Mouse (Mus musculus) lung, postnatal 0 days (tissue): ENCODE data around the gene Ccl11.

Experiments used
- CTCF ChIP-seq: IDR thresholded peaks from 2 replicates; pipeline ENCODE4 v1.5.1; 2016; ENCODE audit warnings: antibody characterized with exemption, mild to moderate bottlenecking
- EP300 ChIP-seq: IDR thresholded peaks from 2 replicates; pipeline ENCODE4 v1.6.1; 2016; ENCODE audit warnings: antibody characterized with exemption, mild to moderate bottlenecking, control low read depth

DNA sequence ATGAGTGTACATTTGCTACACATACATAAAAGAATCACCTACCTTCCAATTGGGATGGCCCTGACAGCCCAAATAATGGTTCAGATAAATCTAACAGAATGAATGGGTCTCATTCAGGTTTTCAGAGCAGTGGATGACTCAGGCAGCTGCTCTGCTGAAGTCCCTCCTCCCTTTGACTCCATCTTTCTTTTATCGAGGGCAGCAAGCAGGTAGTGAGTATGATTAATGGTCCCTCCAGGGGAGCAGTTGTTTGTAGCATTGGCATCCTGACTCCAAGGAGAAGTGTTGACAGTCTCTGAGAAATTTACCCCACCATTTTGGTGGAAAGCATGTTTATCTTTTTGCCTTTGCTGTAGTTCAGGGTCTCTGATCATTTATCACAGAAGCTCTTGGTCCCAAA is 43.9 kb upstream of the Ccl11 start:
- TF ChIP-seq CTCF (no peak), EP300 (no peak)
